Mouse (Mus musculus): ENCODE results near the gene Dpp8. TPM values are rescaled to one million over a fixed set of nuclear protein-coding genes. Genes with fewer than 3 reads are reported as not detected.

Gene Dpp8
- polyA plus RNA-seq, 1 experiment from 2014 or later = 34.7 TPM

- Histone ChIP-seq H3K36me3 (ENCODE audit: control insufficient read depth, insufficient read depth, low read length) (peaks cover 16% of the 10 kb centered on the region), H3K4me1 (ENCODE audit: control insufficient read depth, insufficient read depth, low read length) (no peaks in the 10 kb centered on the region), H3K27ac (ENCODE audit: low read depth, low read length) (no peak overlapping the region), H3K9ac (ENCODE audit: low read length) (no peak overlapping the region), H3K4me3 (ENCODE audit: low read depth, low read length) (no peak overlapping the region), H3K27me3 (ENCODE audit: control insufficient read depth, insufficient read depth, low read length) (no peaks in the 10 kb centered on the region), H3K9me3 (ENCODE audit: control insufficient read depth, low read length) (no peaks in the 10 kb centered on the region), H3K4me2 (ENCODE audit: low read depth) (no peak overlapping the region)
- WGBS = 94% methylated on average over 8 of the region's 8 CpGs
- ATAC-seq (ENCODE audit: insufficient read depth, low FRiP score, low TSS enrichment) (no peak), DNase-seq (ENCODE audit: low spot score) (no peak)
Observed at GRCm38 (mm10) chr9:65005737-65006136, 26.5 kb upstream of the Dpp8 start.

GRCm38 (mm10) chr9:65010632-65011031 lies 21.6 kb upstream of the Dpp8 start:
- Histone ChIP-seq H3K27me3 (ENCODE audit: control insufficient read depth, insufficient read depth, low read length) (no peaks in the 10 kb centered on the region), H3K9me3 (ENCODE audit: control insufficient read depth, low read length) (no peaks in the 10 kb centered on the region), H3K36me3 (ENCODE audit: control insufficient read depth, insufficient read depth, low read length) (peaks cover 2% of the 10 kb centered on the region), H3K4me1 (ENCODE audit: control insufficient read depth, insufficient read depth, low read length) (no peaks in the 10 kb centered on the region), H3K9ac (ENCODE audit: low read length) (no peak overlapping the region), H3K4me3 (ENCODE audit: low read depth, low read length) (no peak overlapping the region), H3K4me2 (ENCODE audit: low read depth) (no peak overlapping the region), H3K27ac (ENCODE audit: low read depth, low read length) (no peak overlapping the region)
- no peak for ATAC-seq (ENCODE audit: insufficient read depth, low FRiP score, low TSS enrichment)
- 90% methylated on average over 8 of the region's 8 CpGs for WGBS
- DNase-seq (ENCODE audit: low spot score) = no peak

DNA sequence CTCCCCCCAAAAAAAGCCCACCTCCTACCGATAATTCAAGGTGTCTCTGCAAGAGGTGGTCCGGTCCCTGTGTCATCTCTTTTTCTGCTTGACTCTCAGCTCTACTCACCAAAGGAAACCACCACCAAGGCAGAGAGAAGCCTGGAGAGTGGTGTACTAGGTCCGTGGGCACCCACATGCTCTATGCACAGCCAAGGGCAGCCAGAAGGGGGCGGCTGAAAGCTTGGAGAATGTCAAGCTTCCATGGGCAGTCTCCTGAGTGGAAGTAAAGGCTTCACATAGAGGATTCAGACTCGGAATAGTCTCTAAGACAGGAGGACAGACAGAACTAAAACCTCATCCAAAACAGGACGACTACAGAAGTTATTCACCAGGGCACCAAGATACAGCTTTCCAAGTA lies 20.9 kb upstream of the Dpp8 start:
- Histone ChIP-seq H3K27ac (ENCODE audit: low read depth, low read length) (no peak overlapping the region), H3K36me3 (ENCODE audit: control insufficient read depth, insufficient read depth, low read length) (no peaks in the 10 kb centered on the region; the same call in 1 of the 2 replicates), H3K4me2 (ENCODE audit: low read depth) (no peak overlapping the region), H3K9ac (ENCODE audit: low read length) (no peak overlapping the region), H3K4me1 (ENCODE audit: control insufficient read depth, insufficient read depth, low read length) (no peaks in the 10 kb centered on the region), H3K27me3 (ENCODE audit: control insufficient read depth, insufficient read depth, low read length) (no peaks in the 10 kb centered on the region), H3K4me3 (ENCODE audit: low read depth, low read length) (no peak overlapping the region), H3K9me3 (ENCODE audit: control insufficient read depth, low read length) (no peaks in the 10 kb centered on the region)
- WGBS = 57% methylated on average over 6 of the region's 6 CpGs
- DNase-seq (ENCODE audit: low spot score) (no peak), ATAC-seq (ENCODE audit: insufficient read depth, low FRiP score, low TSS enrichment) (no peak)

DNA sequence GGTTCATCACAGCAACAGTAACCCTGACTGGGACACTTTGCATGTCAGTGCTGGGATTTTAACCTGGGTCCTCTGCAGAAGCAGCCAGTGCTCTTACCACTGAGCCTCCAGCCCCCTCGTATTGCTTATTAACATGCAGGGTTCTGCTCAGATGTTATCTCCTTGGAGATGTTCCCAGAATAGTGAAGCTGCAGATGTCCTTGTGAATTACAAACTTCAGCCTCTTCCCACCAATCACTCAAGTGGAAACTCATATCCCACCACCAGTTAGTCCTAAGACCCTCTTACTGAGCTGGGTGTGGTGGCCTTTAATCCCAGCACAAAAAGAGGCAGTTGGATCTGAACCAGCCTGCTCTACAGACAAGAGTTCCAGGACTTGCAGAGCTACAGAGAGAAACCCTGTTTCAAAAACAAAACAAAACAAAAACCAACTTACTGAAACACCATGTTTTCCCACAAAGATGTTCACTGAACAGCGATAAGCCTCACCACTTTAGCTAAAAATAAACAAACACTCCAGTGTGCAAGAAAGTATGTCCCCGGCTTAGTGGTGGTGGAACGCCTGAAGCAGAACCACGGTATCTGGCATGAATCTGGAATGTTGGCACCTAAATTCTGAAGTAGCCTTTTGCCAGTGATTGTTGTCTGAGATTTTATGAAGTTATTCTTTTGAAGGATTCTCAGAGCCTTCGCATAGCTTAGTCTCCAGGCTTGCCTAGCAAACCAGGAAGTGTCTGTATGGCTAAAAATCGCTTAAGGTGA lies 16.6 kb upstream of the Dpp8 start:
- DNase-seq (ENCODE audit: low spot score) = no peak
- H3K36me3 ChIP-seq (ENCODE audit: control insufficient read depth, insufficient read depth, low read length) = no peaks in the 10 kb centered on the region
- 87% methylated on average over 7 of the region's 7 CpGs for WGBS
- no peaks in the 10 kb centered on the region for H3K27me3 ChIP-seq (ENCODE audit: control insufficient read depth, insufficient read depth, low read length)
- ATAC-seq (ENCODE audit: insufficient read depth, low FRiP score, low TSS enrichment) = no peak
- H3K9me3 ChIP-seq (ENCODE audit: control insufficient read depth, low read length) = no peaks in the 10 kb centered on the region
- no peak overlapping the region for H3K9ac ChIP-seq (ENCODE audit: low read length)
- H3K4me3 ChIP-seq (ENCODE audit: low read depth, low read length) = no peak overlapping the region
- H3K4me2 ChIP-seq (ENCODE audit: low read depth) = no peak overlapping the region
- H3K27ac ChIP-seq (ENCODE audit: low read depth, low read length) = no peak overlapping the region
- H3K4me1 ChIP-seq (ENCODE audit: control insufficient read depth, insufficient read depth, low read length) = peaks cover 17% of the 10 kb centered on the region

DNA sequence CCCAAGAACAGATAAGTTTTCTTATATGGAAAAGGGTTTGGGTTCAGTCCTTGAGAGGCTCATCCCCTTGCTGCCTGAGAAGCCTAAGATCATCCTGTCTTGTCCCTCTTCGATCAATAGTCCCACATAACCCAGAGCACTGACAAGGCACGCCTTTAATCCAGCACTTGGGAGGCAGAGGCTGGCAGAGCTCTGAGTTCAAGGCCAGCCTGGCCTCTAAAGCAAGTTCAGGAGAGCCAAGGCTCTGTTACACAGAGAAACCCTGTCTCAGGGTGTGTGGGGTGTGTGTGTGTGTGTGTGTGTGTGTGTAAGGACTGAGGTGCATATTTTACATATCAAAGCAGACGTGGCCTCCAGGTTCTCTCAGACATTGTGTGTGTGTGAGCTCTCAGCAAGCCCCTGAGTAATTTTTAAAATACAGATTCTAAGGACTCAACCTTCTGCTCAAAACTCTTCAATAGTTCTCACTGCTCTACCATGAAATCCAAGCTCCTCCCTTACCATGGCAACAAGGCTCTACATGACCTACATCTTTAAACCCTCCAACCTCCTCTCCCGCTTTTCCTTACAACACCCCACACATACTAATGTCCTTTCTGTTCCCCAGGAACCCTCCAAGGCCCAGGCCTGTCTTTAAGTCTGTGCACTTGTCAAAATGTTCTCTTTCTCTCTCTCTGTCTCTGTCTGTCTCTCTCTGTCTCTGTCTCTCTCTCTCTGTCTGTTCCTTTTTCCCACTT lies 15.8 kb upstream of the Dpp8 start:
- Histone ChIP-seq H3K27ac (ENCODE audit: low read depth, low read length) (no peak overlapping the region), H3K4me1 (ENCODE audit: control insufficient read depth, insufficient read depth, low read length) (peaks cover 18% of the 10 kb centered on the region), H3K27me3 (ENCODE audit: control insufficient read depth, insufficient read depth, low read length) (no peaks in the 10 kb centered on the region), H3K9ac (ENCODE audit: low read length) (no peak overlapping the region), H3K4me2 (ENCODE audit: low read depth) (no peak overlapping the region), H3K4me3 (ENCODE audit: low read depth, low read length) (no peak overlapping the region), H3K9me3 (ENCODE audit: control insufficient read depth, low read length) (no peaks in the 10 kb centered on the region), H3K36me3 (ENCODE audit: control insufficient read depth, insufficient read depth, low read length) (no peaks in the 10 kb centered on the region)
- 80% methylated on average over 4 of the region's 4 CpGs for whole genome bisulfite sequencing
- DNase-seq (ENCODE audit: low spot score) (no peak), ATAC-seq (ENCODE audit: insufficient read depth, low FRiP score, low TSS enrichment) (no peak)

DNA sequence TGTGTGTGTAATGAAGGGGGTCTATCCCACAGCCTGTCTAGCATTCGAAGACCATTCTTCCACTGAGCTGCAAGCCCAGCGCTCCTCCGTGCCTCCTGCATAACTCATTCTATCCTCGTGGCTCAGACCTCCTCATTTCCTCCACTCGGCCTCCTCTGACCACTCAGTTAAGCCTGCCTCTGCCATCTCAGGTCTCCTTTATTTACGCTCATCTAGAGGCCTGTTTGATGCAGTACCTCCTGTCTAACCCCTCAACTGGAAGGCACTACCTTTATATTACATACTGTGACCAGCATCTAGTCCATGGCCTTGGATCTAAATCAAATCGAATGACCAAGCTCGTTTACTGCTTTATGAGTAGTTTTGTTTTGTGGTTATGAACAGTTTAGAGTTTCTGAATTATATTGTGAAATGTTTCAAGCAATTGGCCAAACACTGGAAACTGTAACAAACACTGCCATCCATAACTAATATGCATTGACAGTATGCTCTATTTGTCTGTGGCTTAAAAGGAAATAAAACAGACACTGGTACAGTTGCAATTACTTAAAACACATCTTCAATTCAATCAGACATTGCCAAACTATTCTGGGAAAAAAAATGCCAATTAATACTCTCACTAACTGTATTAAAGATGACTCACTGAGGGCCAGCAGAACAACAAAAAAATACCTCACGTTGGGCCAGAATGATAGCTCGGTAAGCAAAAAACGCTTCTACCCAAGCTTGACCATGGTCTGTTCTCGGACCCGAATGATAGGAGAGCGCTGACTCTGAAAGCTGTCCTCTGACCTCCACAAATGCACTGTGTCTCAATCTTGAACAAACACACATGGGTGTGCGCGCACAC lies 15.0 kb upstream of the Dpp8 start:
- H3K4me3 ChIP-seq (ENCODE audit: low read depth, low read length) = no peak overlapping the region
- H3K36me3 ChIP-seq (ENCODE audit: control insufficient read depth, insufficient read depth, low read length) = no peaks in the 10 kb centered on the region
- 83% methylated on average over 16 of the region's 16 CpGs for WGBS
- ATAC-seq (ENCODE audit: insufficient read depth, low FRiP score, low TSS enrichment) (no peak), DNase-seq (ENCODE audit: low spot score) (no peak)
- H3K4me1 ChIP-seq (ENCODE audit: control insufficient read depth, insufficient read depth, low read length) = peaks cover 18% of the 10 kb centered on the region
- H3K9me3 ChIP-seq (ENCODE audit: control insufficient read depth, low read length) = no peaks in the 10 kb centered on the region
- no peak overlapping the region for H3K9ac ChIP-seq (ENCODE audit: low read length)
- no peak overlapping the region for H3K4me2 ChIP-seq (ENCODE audit: low read depth)
- H3K27me3 ChIP-seq (ENCODE audit: control insufficient read depth, insufficient read depth, low read length) = no peaks in the 10 kb centered on the region
- H3K27ac ChIP-seq (ENCODE audit: low read depth, low read length) = no peak overlapping the region

DNA sequence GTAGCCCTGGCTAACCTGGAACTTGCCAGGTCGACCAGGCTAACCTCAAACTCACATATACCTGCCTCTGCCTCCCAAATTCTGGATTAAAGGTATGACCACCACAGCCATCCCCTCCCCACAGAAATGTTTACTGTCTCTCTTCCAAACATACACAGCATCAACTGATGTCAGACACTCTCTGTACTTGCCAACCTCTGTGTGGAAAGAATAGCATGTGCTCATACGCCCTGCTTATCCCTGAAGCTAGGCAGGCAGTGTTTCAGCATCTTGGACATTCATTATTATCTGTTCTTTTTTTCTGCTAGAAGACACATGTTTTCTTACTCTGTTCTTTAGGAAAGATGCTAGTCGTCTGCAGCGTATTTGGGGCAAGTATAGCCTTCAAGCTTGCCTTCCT lies 14.3 kb upstream of the Dpp8 start:
- no peaks in the 10 kb centered on the region for H3K9me3 ChIP-seq (ENCODE audit: control insufficient read depth, low read length)
- H3K27ac ChIP-seq (ENCODE audit: low read depth, low read length) = no peak overlapping the region
- H3K4me2 ChIP-seq (ENCODE audit: low read depth) = no peak overlapping the region
- no peak for ATAC-seq (ENCODE audit: insufficient read depth, low FRiP score, low TSS enrichment)
- 90% methylated on average over 4 of the region's 4 CpGs for WGBS
- peaks cover 18% of the 10 kb centered on the region for H3K4me1 ChIP-seq (ENCODE audit: control insufficient read depth, insufficient read depth, low read length)
- H3K36me3 ChIP-seq (ENCODE audit: control insufficient read depth, insufficient read depth, low read length) = no peaks in the 10 kb centered on the region
- no peaks in the 10 kb centered on the region for H3K27me3 ChIP-seq (ENCODE audit: control insufficient read depth, insufficient read depth, low read length)
- DNase-seq (ENCODE audit: low spot score) = no peak
- H3K4me3 ChIP-seq (ENCODE audit: low read depth, low read length) = no peak overlapping the region
- no peak overlapping the region for H3K9ac ChIP-seq (ENCODE audit: low read length)

DNA sequence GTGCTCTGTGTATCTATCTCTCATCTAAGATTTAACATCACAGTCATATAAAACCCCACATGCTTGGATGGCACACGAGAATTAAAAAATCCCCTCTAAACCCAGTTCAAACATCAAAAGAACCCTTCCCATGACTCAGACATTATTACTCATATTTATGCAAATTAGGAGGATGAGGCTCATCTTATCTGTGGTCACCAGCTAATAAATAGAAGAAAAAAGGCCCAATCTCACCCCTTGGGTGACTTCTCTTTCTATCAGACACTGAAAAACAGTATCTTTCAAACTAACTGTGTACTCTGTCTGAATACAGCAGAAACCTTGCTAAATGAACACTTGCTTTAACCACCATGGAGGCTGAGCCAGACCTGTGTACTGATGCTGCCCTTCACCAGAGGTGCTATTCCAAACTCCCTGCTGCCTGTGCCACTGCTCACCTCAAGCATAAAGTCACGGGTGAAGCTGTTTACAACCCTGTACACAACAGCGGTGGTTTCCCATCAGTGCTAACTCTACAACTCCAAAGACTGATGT lies 13.6 kb upstream of the Dpp8 start:
- no peaks in the 10 kb centered on the region for H3K36me3 ChIP-seq (ENCODE audit: control insufficient read depth, insufficient read depth, low read length)
- no peak overlapping the region for H3K4me2 ChIP-seq (ENCODE audit: low read depth)
- no peak overlapping the region for H3K27ac ChIP-seq (ENCODE audit: low read depth, low read length)
- WGBS = 75% methylated on average over 3 of the region's 3 CpGs
- H3K9me3 ChIP-seq (ENCODE audit: control insufficient read depth, low read length) = no peaks in the 10 kb centered on the region
- no peaks in the 10 kb centered on the region for H3K27me3 ChIP-seq (ENCODE audit: control insufficient read depth, insufficient read depth, low read length)
- ATAC-seq (ENCODE audit: insufficient read depth, low FRiP score, low TSS enrichment) = no peak
- peaks cover 18% of the 10 kb centered on the region for H3K4me1 ChIP-seq (ENCODE audit: control insufficient read depth, insufficient read depth, low read length)
- H3K9ac ChIP-seq (ENCODE audit: low read length) = no peak overlapping the region
- no peak overlapping the region for H3K4me3 ChIP-seq (ENCODE audit: low read depth, low read length)
- no peak for DNase-seq (ENCODE audit: low spot score)
